Mouse (Mus musculus) myocyte (in vitro differentiated cells): Measurements from ENCODE around the gene Rex1bd. TPM values are rescaled to one million over a fixed set of nuclear protein-coding genes. Genes with fewer than 3 reads are reported as not detected.

Experiments
- H3K27me3 ChIP-seq: one replicate; pipeline ENCODE4 v1.6.1; 2011; ENCODE audit not compliant: control insufficient read depth, insufficient read depth, insufficient read length
- H3K36me3 ChIP-seq: one replicate; pipeline ENCODE4 v1.6.1; 2011; ENCODE audit not compliant: control insufficient read depth, insufficient read depth
- H3K4me2 ChIP-seq: one replicate; pipeline ENCODE4 v1.6.1; 2011; ENCODE audit warnings: low read depth, control low read depth
- H3K4me3 ChIP-seq: one replicate; pipeline ENCODE4 v1.5.1; 2011; ENCODE audit warnings: mild to moderate bottlenecking, control low read depth, moderate library complexity
- H3K79me2 ChIP-seq: one replicate; pipeline ENCODE4 v1.6.1; 2011; ENCODE audit not compliant: control insufficient read depth, insufficient read depth
- H3ac ChIP-seq: one replicate; pipeline ENCODE4 v1.6.1; 2011; ENCODE audit not compliant: control insufficient read depth, insufficient read length
- CEBPB ChIP-seq: IDR thresholded peaks from 2 replicates; pipeline ENCODE4 v1.6.1; 2011; ENCODE audit warnings: mild to moderate bottlenecking, moderate library complexity; ENCODE audit not compliant: poor library complexity, insufficient read depth, severe bottlenecking
- E2F4 ChIP-seq: IDR thresholded peaks from one replicate; pipeline ENCODE4 v1.6.1; 2011; ENCODE audit warnings: mild to moderate bottlenecking, control low read depth, moderate library complexity; ENCODE audit not compliant: insufficient read depth
- MAX ChIP-seq: IDR thresholded peaks from one replicate; pipeline ENCODE4 v1.6.1; 2011; ENCODE audit warnings: low read depth, mild to moderate bottlenecking, control low read depth
- MYOD1 ChIP-seq, 3 experiments: IDR thresholded peaks; one replicate each; pipeline ENCODE4 v1.6.1; 2011; ENCODE audit warnings: control low read depth in 2 of 3, low read depth in 2 of 3, mild to moderate bottlenecking in 2 of 3, moderate library complexity in 1 of 3; ENCODE audit not compliant: insufficient read length in 2 of 3, control insufficient read depth in 1 of 3
- MYOG ChIP-seq, 3 experiments: IDR thresholded peaks; one replicate each; pipeline ENCODE4 v1.6.1; 2011; ENCODE audit warnings: control low read depth in 2 of 3, low read depth in 2 of 3, mild to moderate bottlenecking in 2 of 3; ENCODE audit not compliant: insufficient read length in 2 of 3, control insufficient read depth in 1 of 3, insufficient read depth in 1 of 3
- POLR2A ChIP-seq: IDR thresholded peaks from one replicate; pipeline ENCODE4 v1.6.1; 2011; ENCODE audit warnings: low read depth, mild to moderate bottlenecking, control low read depth, moderate library complexity; ENCODE audit not compliant: insufficient read length
- POLR2AphosphoS2 ChIP-seq: IDR thresholded peaks from one replicate; pipeline ENCODE4 v1.6.1; 2011; ENCODE audit warnings: low read depth, control low read depth; ENCODE audit not compliant: insufficient read length
- REST ChIP-seq: IDR thresholded peaks from one replicate; pipeline ENCODE4 v1.6.1; 2011; ENCODE audit warnings: mild to moderate bottlenecking, control low read depth, moderate library complexity; ENCODE audit not compliant: insufficient read depth, insufficient read length
- SRF ChIP-seq: IDR thresholded peaks from one replicate; pipeline ENCODE4 v1.6.1; 2011; ENCODE audit warnings: low read depth; ENCODE audit not compliant: control insufficient read depth, insufficient read length
- TCF12 ChIP-seq: IDR thresholded peaks from one replicate; pipeline ENCODE4 v1.6.1; 2011; ENCODE audit warnings: mild to moderate bottlenecking, control low read depth; ENCODE audit not compliant: poor library complexity, insufficient read depth, severe bottlenecking
- TCF3 ChIP-seq: IDR thresholded peaks from one replicate; pipeline ENCODE4 v1.6.1; 2011; ENCODE audit warnings: low read depth, control low read depth; ENCODE audit not compliant: insufficient read length
- USF1 ChIP-seq: IDR thresholded peaks from one replicate; pipeline ENCODE4 v1.6.1; 2011; ENCODE audit warnings: low read depth, mild to moderate bottlenecking, control low read depth, moderate library complexity
- polyA plus RNA-seq: library from polyadenylated mRNA; unstranded; fragments of >200 nt; fragmentation: generic; extraction: Trizol; gene quantifications from one replicate; pipeline ENCODE4 v1.2.1, GENCODE M21; 2012; ENCODE audit warnings: missing spikeins

The Rex1bd gene
- polyA plus RNA-seq, 1 experiment: 259 TPM

DNA sequence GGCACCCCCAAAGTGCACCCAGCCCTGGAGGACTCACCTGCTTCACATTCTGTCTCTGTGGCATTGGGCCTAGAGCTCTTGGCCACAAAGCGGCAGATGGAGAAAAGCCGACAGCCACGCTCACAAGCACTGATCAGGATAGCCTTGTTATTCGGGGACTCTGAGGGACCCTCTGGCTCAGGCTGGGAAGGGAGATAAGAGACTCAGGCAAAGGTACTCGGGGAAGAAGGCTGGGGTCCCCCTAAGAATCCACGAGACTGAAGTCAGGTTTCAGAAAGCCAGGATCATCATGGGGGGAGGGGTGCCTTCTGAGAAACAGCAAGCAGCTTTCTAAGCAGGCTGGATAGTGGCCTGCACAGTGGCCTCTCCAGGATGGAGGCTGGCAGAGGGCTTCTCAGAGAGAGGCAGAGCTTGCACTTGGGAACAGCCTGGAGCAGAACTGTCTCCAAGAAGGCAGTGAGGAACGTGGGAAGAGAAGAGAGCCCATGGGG is 20.3 kb downstream of the Rex1bd start:
- TF ChIP-seq POLR2A (no peak), REST (no peak), MYOD1 (IDR thresholded peaks at IDR 0.05; ENCODE audit: control insufficient read depth in 1 of 3, insufficient read length in 2 of 3, low read depth in 2 of 3) (no peak), TCF12 (no peak), E2F4 (no peak), MAX (no peak), TCF3 (no peak), SRF (no peak), USF1 (no peak), POLR2AphosphoS2 (no peak)
- no peak overlapping the region for H3K4me2 ChIP-seq
- no peaks in the 10 kb centered on the region for H3K27me3 ChIP-seq
- H3K4me3 ChIP-seq: no peak overlapping the region
- H3K36me3 ChIP-seq: no peaks in the 10 kb centered on the region
- H3K79me2 ChIP-seq: no peaks in the 10 kb centered on the region
- no peak overlapping the region for H3ac ChIP-seq

GRCm38 (mm10) chr8:70482943-70483342 is 23.6 kb downstream of the Rex1bd start:
- TF ChIP-seq REST (no peak), MYOG (IDR thresholded peaks at IDR 0.05; ENCODE audit: control insufficient read depth in 1 of 3, insufficient read depth in 1 of 3, insufficient read length in 2 of 3, low read depth in 2 of 3) (no peak), MYOD1 (IDR thresholded peaks at IDR 0.05; ENCODE audit: control insufficient read depth in 1 of 3, insufficient read length in 2 of 3, low read depth in 2 of 3) (no peak), POLR2A (no peak), POLR2AphosphoS2 (no peak), TCF3 (no peak), USF1 (no peak), TCF12 (no peak), E2F4 (no peak), CEBPB (no peak), SRF (no peak), MAX (no peak)
- no peaks in the 10 kb centered on the region for H3K79me2 ChIP-seq
- no peak overlapping the region for H3ac ChIP-seq
- H3K27me3 ChIP-seq: no peaks in the 10 kb centered on the region
- H3K4me3 ChIP-seq: no peak overlapping the region
- no peak overlapping the region for H3K4me2 ChIP-seq
- H3K36me3 ChIP-seq: no peaks in the 10 kb centered on the region

DNA sequence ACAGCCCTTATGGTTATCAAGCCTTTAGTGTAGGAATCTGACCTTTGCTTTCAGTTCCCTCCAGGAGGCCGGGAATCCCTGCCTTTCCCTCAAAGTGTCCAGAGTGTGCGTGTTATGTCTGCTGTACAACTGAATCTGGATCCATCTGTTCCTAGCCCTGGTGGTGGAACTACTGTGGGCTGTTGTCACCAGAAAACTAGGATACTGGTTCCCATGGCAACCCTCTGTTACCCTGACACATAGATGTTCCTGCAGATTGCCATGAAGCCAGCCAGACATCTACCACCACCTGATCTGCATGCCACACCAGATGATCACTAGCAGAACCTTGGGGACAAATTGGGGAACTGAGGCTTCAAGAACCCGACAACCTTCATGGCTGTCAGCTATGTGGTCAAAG is 24.6 kb downstream of the Rex1bd start:
- Histone ChIP-seq H3K79me2 (no peaks in the 10 kb centered on the region), H3K27me3 (no peaks in the 10 kb centered on the region), H3ac (no peak overlapping the region), H3K4me2 (no peak overlapping the region), H3K4me3 (no peak overlapping the region), H3K36me3 (no peaks in the 10 kb centered on the region)
- TF ChIP-seq E2F4 (no peak), REST (no peak), USF1 (no peak), MYOG (IDR thresholded peaks at IDR 0.05; ENCODE audit: control insufficient read depth in 1 of 3, insufficient read depth in 1 of 3, insufficient read length in 2 of 3, low read depth in 2 of 3) (no peak), TCF3 (no peak), MAX (no peak), SRF (no peak), CEBPB (no peak), MYOD1 (IDR thresholded peaks at IDR 0.05; ENCODE audit: control insufficient read depth in 1 of 3, insufficient read length in 2 of 3, low read depth in 2 of 3) (no peak), POLR2A (no peak), TCF12 (no peak), POLR2AphosphoS2 (no peak)

DNA sequence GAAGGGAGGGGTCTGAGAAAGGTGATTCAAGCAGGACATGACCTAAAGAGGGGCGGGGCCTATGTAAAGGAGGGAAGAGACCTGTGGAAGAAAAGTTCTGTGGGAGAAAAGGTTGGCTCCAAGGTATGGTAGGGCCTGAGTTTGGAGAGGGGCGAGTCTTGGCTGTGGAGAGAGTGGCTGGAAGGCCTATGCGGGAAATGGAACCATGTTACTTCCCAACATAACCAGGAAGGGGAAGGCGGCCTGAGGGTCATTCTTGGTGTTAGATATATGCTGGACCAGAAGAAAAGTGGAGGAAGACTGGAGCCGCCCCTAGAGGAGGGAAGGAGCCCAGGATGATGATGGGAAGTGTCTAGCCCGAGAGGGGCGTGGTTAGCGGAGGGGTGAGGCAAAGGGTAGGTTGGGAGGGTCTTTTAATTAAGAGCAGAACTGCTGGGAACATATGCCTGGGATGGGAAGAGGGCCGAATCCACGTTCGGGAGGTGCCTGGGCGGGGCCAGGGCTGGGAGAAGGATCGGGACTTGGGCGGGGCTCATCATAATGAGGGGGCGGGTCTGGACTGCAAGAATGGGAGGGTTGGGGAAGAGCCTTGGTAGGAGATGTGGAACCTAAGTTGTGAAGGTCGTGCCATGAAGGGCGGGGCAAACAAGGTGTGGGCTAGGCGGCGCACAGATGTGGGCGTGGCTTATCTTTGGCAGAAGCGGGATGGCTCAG is 29.1 kb downstream of the Rex1bd start:
- Histone ChIP-seq H3K27me3 (no peaks in the 10 kb centered on the region), H3ac (peak overlapping the region; percentile 28), H3K79me2 (peaks cover 42% of the 10 kb centered on the region), H3K4me2 (peak overlapping the region; percentile 94), H3K4me3 (peak overlapping the region; percentile 65), H3K36me3 (no peaks in the 10 kb centered on the region)
- TF ChIP-seq MAX (no peak), USF1 (no peak), POLR2AphosphoS2 (no peak), CEBPB (no peak), REST (no peak), TCF3 (no peak), E2F4 (no peak), POLR2A (no peak), MYOG (IDR thresholded peaks at IDR 0.05; ENCODE audit: control insufficient read depth in 1 of 3, insufficient read depth in 1 of 3, insufficient read length in 2 of 3, low read depth in 2 of 3) (no peak), SRF (no peak), MYOD1 (IDR thresholded peaks at IDR 0.05; ENCODE audit: control insufficient read depth in 1 of 3, insufficient read length in 2 of 3, low read depth in 2 of 3) (no peak), TCF12 (no peak)
